26 mouse cellular contexts compared by ENCODE assay signal in genomic region chr13:85278951-85279350, GRCm38 (mm10). TPM values are rescaled to one million over a fixed set of nuclear protein-coding genes. Genes with fewer than 3 reads are reported as not detected.
DNase-seq lines count a peak whose midpoint lies in the region; ATAC-seq and TF ChIP-seq lines count a peak whose summit lies in the region.
"Had no signal": no experiment of that assay in that cellular context is flagged by ENCODE, and none has a peak within 500 bp of the region (broad histone marks: within the 10 kb centered on the region; RNA-seq: fewer than 3 reads in every experiment).

No protein-coding gene starts in this region.

- no peak overlapping the region for H3K9ac ChIP-seq in forebrain, embryonic 14.5 days (ENCODE audit: low read length)
- H3K9ac ChIP-seq in forebrain, postnatal 0 days: no peak overlapping the region
- no peak overlapping the region for H3K9ac ChIP-seq in heart, postnatal 0 days (replicated peaks; ENCODE audit: low read depth, low read length)
- H3K9ac ChIP-seq in heart, embryonic 12.5 days: no peak overlapping the region
- H3K9ac ChIP-seq: embryonic facial prominence, embryonic 12.5 days; embryonic facial prominence, embryonic 15.5 days; forebrain, embryonic 12.5 days; hindbrain, embryonic 13.5 days; intestine, embryonic 15.5 days had no signal

- no peaks in the 10 kb centered on the region for H3K4me1 ChIP-seq in forebrain, embryonic 14.5 days (ENCODE audit: control insufficient read depth, insufficient read depth, low read length)
- H3K4me1 ChIP-seq in forebrain, postnatal 0 days (ENCODE audit: insufficient read depth): no peaks in the 10 kb centered on the region; the same call in 1 of the 2 replicates
- peaks cover 14% of the 10 kb centered on the region for H3K4me1 ChIP-seq in heart, postnatal 0 days (ENCODE audit: control insufficient read depth, insufficient read depth)
- peaks cover 23% of the 10 kb centered on the region for H3K4me1 ChIP-seq in heart, embryonic 12.5 days (replicated peaks)
- H3K4me1 ChIP-seq: embryonic facial prominence, embryonic 12.5 days; embryonic facial prominence, embryonic 15.5 days; forebrain, embryonic 12.5 days; heart, embryonic 10.5 days; hindbrain, embryonic 10.5 days; intestine, embryonic 15.5 days had no signal

- no peak overlapping the region for H3K4me2 ChIP-seq in forebrain, embryonic 14.5 days (ENCODE audit: low read length)
- no peak overlapping the region for H3K4me2 ChIP-seq in forebrain, postnatal 0 days (ENCODE audit: low read depth)
- H3K4me2 ChIP-seq in heart, postnatal 0 days (ENCODE audit: low read depth, low read length): no peak overlapping the region
- H3K4me2 ChIP-seq in heart, embryonic 12.5 days: no peak overlapping the region
- H3K4me2 ChIP-seq: embryonic facial prominence, embryonic 12.5 days; embryonic facial prominence, embryonic 15.5 days; forebrain, embryonic 12.5 days; hindbrain, embryonic 13.5 days; intestine, embryonic 15.5 days had no signal

- intact Hi-C loops in left cerebral cortex, postnatal 25 days (cut with DNase I): no loop called here

- no peak for TF ChIP-seq EP300 in heart, postnatal 0 days (IDR thresholded peaks at IDR 0.05; ENCODE audit: low read depth)

- H3K4me3 ChIP-seq in forebrain, embryonic 14.5 days (ENCODE audit: low read depth, low read length): no peak overlapping the region
- H3K4me3 ChIP-seq in forebrain, postnatal 0 days (ENCODE audit: low read depth, low read length): no peak overlapping the region
- H3K4me3 ChIP-seq in heart, postnatal 0 days (ENCODE audit: low read depth, low read length): no peak overlapping the region
- H3K4me3 ChIP-seq in heart, embryonic 12.5 days: no peak overlapping the region
- H3K4me3 ChIP-seq: embryonic facial prominence, embryonic 12.5 days; embryonic facial prominence, embryonic 15.5 days; forebrain, embryonic 12.5 days; heart, embryonic 10.5 days; hindbrain, embryonic 10.5 days; hindbrain, embryonic 13.5 days; intestine, embryonic 15.5 days had no signal

- no peaks in the 10 kb centered on the region for H3K9me3 ChIP-seq in forebrain, embryonic 14.5 days (replicated peaks; ENCODE audit: control insufficient read depth, low read length)
- no peaks in the 10 kb centered on the region for H3K9me3 ChIP-seq in forebrain, postnatal 0 days (ENCODE audit: low read length)
- no peaks in the 10 kb centered on the region for H3K9me3 ChIP-seq in heart, postnatal 0 days (replicated peaks; ENCODE audit: control insufficient read depth, low read length)
- H3K9me3 ChIP-seq in heart, embryonic 12.5 days (replicated peaks): no peaks in the 10 kb centered on the region
- H3K9me3 ChIP-seq: embryonic facial prominence, embryonic 12.5 days; embryonic facial prominence, embryonic 15.5 days; forebrain, embryonic 12.5 days; G1E; heart, embryonic 10.5 days; hindbrain, embryonic 10.5 days; hindbrain, embryonic 13.5 days; intestine, embryonic 15.5 days had no signal

- H3K27ac ChIP-seq in forebrain, embryonic 14.5 days (ENCODE audit: low read depth, low read length): no peak overlapping the region
- H3K27ac ChIP-seq in forebrain, postnatal 0 days (ENCODE audit: low read depth, low read length): no peak overlapping the region
- H3K27ac ChIP-seq in heart, postnatal 0 days (ENCODE audit: low read depth): 0 out of 2 replicates have a peak overlapping the region, but pooled peaks have one; percentile 6
- H3K27ac ChIP-seq in heart, embryonic 12.5 days (ENCODE audit: poor library complexity, severe bottlenecking): no peak overlapping the region
- H3K27ac ChIP-seq: embryonic facial prominence, embryonic 12.5 days; embryonic facial prominence, embryonic 15.5 days; forebrain, embryonic 12.5 days; heart, embryonic 10.5 days; hindbrain, embryonic 10.5 days; hindbrain, embryonic 13.5 days; intestine, embryonic 15.5 days had no signal

- H3K36me3 ChIP-seq in forebrain, embryonic 14.5 days (ENCODE audit: control insufficient read depth, insufficient read depth, low read length): no peaks in the 10 kb centered on the region
- H3K36me3 ChIP-seq in forebrain, postnatal 0 days (ENCODE audit: insufficient read depth): no peaks in the 10 kb centered on the region
- no peaks in the 10 kb centered on the region for H3K36me3 ChIP-seq in heart, postnatal 0 days (replicated peaks; ENCODE audit: control insufficient read depth, insufficient read depth, low read length)
- no peaks in the 10 kb centered on the region for H3K36me3 ChIP-seq in heart, embryonic 12.5 days
- H3K36me3 ChIP-seq: embryonic facial prominence, embryonic 12.5 days; embryonic facial prominence, embryonic 15.5 days; forebrain, embryonic 12.5 days; heart, embryonic 10.5 days; hindbrain, embryonic 10.5 days; hindbrain, embryonic 13.5 days; intestine, embryonic 15.5 days had no signal

- TF ChIP-seq CTCF in forebrain, postnatal 0 days (IDR thresholded peaks at IDR 0.05; ENCODE audit: low read depth): no peak
- TF ChIP-seq CTCF in heart, postnatal 0 days (IDR thresholded peaks at IDR 0.05; ENCODE audit: low read depth): no peak

- no peaks in the 10 kb centered on the region for H3K27me3 ChIP-seq in forebrain, embryonic 14.5 days (replicated peaks; ENCODE audit: control insufficient read depth, insufficient read depth, low read length)
- no peaks in the 10 kb centered on the region for H3K27me3 ChIP-seq in forebrain, postnatal 0 days (ENCODE audit: insufficient read depth, low read length)
- no peaks in the 10 kb centered on the region for H3K27me3 ChIP-seq in heart, postnatal 0 days (ENCODE audit: control insufficient read depth, insufficient read depth, low read length)
- no peaks in the 10 kb centered on the region for H3K27me3 ChIP-seq in heart, embryonic 12.5 days (replicated peaks)
- H3K27me3 ChIP-seq: CH12.LX; embryonic facial prominence, embryonic 12.5 days; embryonic facial prominence, embryonic 15.5 days; forebrain, embryonic 12.5 days; hindbrain, embryonic 13.5 days; intestine, embryonic 15.5 days had no signal

- peak; percentile 19 for DNase-seq in forebrain, embryonic 14.5 days (ENCODE audit: low spot score)
- DNase-seq in forebrain, postnatal 0 days: no peak
- no peak for DNase-seq in heart, postnatal 0 days (ENCODE audit: low spot score)
- no peak for DNase-seq in left cerebral cortex, postnatal 25 days (ENCODE audit: low spot score in 2 of 2)
- no peak for DNase-seq in cerebellum, adult 18-20 months
- DNase-seq: adrenal gland, adult 2 months; adrenal gland, postnatal 14 days; B cell, adult 2 months; cerebellum, adult 11-12 months; cerebellum, adult 9-10 months; cerebellum, postnatal 14 days; gastrocnemius, postnatal 25 days; heart, adult 18-20 months; kidney, adult 11 months had no signal

- ATAC-seq in forebrain, embryonic 14.5 days: no peak
- no peak for ATAC-seq in forebrain, postnatal 0 days
- ATAC-seq in heart, postnatal 0 days (ENCODE audit: insufficient read depth, low read depth): no peak
- ATAC-seq in heart, embryonic 12.5 days (ENCODE audit: insufficient number of reproducible peaks, low FRiP score): no peak
- ATAC-seq in megakaryocyte progenitor cell, adult 5-6 weeks (replicated peaks; ENCODE audit: poor library complexity): peak; percentile 87
- ATAC-seq: hindbrain, embryonic 16.5 days; intestine, embryonic 15.5 days had no signal

RNA-seq across cellular contexts. Expression of gene Rasa1, which starts 10.0 kb away (rescaled TPM):
- 77.2 and 77.4 TPM in 2 replicates for polyA plus RNA-seq in forebrain, embryonic 14.5 days (2014; fragmentation: Nextera tagmentation; extraction: Ambion mirVana)
- total RNA-seq in forebrain, postnatal 0 days (2014; rRNA removed): 97.3 and 123 TPM in 2 replicates
- 33.2 and 44.1 TPM in 2 replicates for polyA plus RNA-seq in forebrain, postnatal 0 days (2015; fragmentation: Nextera tagmentation; extraction: Ambion mirVana)
- total RNA-seq in heart, postnatal 0 days (2014; rRNA removed; ENCODE audit: low replicate concordance): 25.9 and 30.1 TPM in 2 replicates
- polyA plus RNA-seq in heart, postnatal 0 days (2015; fragmentation: Nextera tagmentation; extraction: Ambion mirVana): 30.5 and 31.5 TPM in 2 replicates
- 41.3 and 44.0 TPM in 2 replicates for polyA plus RNA-seq in heart, embryonic 12.5 days (2016; fragmentation: Nextera tagmentation; extraction: Ambion mirVana)
- total RNA-seq in megakaryocyte progenitor cell, adult 5-6 weeks (2015): 79.0 and 82.7 TPM in 2 replicates
- total RNA-seq in megakaryocyte progenitor cell, adult 5-6 weeks (2017): 51.4 and 57.1 TPM in 2 replicates
- 10 to 100 TPM; 55.8 to 56.3 TPM for total RNA-seq in left cerebral cortex, postnatal 25 days (2021)
